Mouse (Mus musculus): ENCODE measurements around the gene Ephx3. TPM values are rescaled to one million over a fixed set of nuclear protein-coding genes. Genes with fewer than 3 reads are reported as not detected.

Gene Ephx3
- total and polyA plus RNA-seq, 2 experiments from 2014 or later = 0.08 to 0.29 TPM

GRCm38 (mm10) chr17:32209752-32210151 is 20.4 kb upstream of the Ephx3 start:
- Histone ChIP-seq H3K4me3 (ENCODE audit: low read depth, low read length) (no peak overlapping the region), H3K27me3 (ENCODE audit: insufficient read depth, low read length) (no peaks in the 10 kb centered on the region), H3K4me1 (ENCODE audit: insufficient read depth) (no peaks in the 10 kb centered on the region), H3K4me2 (ENCODE audit: low read depth) (no peak overlapping the region), H3K36me3 (ENCODE audit: insufficient read depth) (peaks cover 85% of the 10 kb centered on the region), H3K27ac (ENCODE audit: low read depth, low read length) (no peak overlapping the region), H3K9ac (no peak overlapping the region), H3K9me3 (ENCODE audit: low read length) (no peaks in the 10 kb centered on the region)
- 25% methylated on average over 3 of the region's 3 CpGs for WGBS
- peak; percentile 48 for DNase-seq
- 0 out of 2 replicates have a peak, but pooled peaks have one; percentile 25 for ATAC-seq
- TF ChIP-seq CTCF (IDR thresholded peaks at IDR 0.05; ENCODE audit: low read depth) = peak; percentile 80

- TF ChIP-seq CTCF (IDR thresholded peaks at IDR 0.05; ENCODE audit: low read depth) = no peak
- ATAC-seq (no peak), DNase-seq (no peak)
- Histone ChIP-seq H3K9ac (no peak overlapping the region), H3K9me3 (ENCODE audit: low read length) (no peaks in the 10 kb centered on the region), H3K4me1 (ENCODE audit: insufficient read depth) (no peaks in the 10 kb centered on the region), H3K4me3 (ENCODE audit: low read depth, low read length) (no peak overlapping the region), H3K27ac (ENCODE audit: low read depth, low read length) (no peak overlapping the region), H3K4me2 (ENCODE audit: low read depth) (no peak overlapping the region), H3K36me3 (ENCODE audit: insufficient read depth) (peaks cover 84% of the 10 kb centered on the region), H3K27me3 (ENCODE audit: insufficient read depth, low read length) (no peaks in the 10 kb centered on the region)
- WGBS = 71% methylated on average over 6 of the region's 6 CpGs
Observed at GRCm38 (mm10) chr17:32209144-32209543, 19.8 kb upstream of the Ephx3 start.

- H3K4me3 ChIP-seq (ENCODE audit: low read depth, low read length) = no peak overlapping the region
- TF ChIP-seq CTCF (IDR thresholded peaks at IDR 0.05; ENCODE audit: low read depth) = no peak
- H3K4me2 ChIP-seq (ENCODE audit: low read depth) = no peak overlapping the region
- H3K9me3 ChIP-seq (ENCODE audit: low read length) = no peaks in the 10 kb centered on the region
- 72% methylated on average over 5 of the region's 5 CpGs for WGBS
- no peak for ATAC-seq
- H3K36me3 ChIP-seq (ENCODE audit: insufficient read depth) = peaks cover 84% of the 10 kb centered on the region
- no peak overlapping the region for H3K27ac ChIP-seq (ENCODE audit: low read depth, low read length)
- no peaks in the 10 kb centered on the region for H3K4me1 ChIP-seq (ENCODE audit: insufficient read depth)
- no peak for DNase-seq
- no peaks in the 10 kb centered on the region for H3K27me3 ChIP-seq (ENCODE audit: insufficient read depth, low read length)
- no peak overlapping the region for H3K9ac ChIP-seq
Observed at GRCm38 (mm10) chr17:32207586-32208245, 18.4 kb upstream of the Ephx3 start.

GRCm38 (mm10) chr17:32205345-32205744 is 16.0 kb upstream of the Ephx3 start:
- Histone ChIP-seq H3K9me3 (ENCODE audit: low read length) (no peaks in the 10 kb centered on the region), H3K4me2 (ENCODE audit: low read depth) (no peak overlapping the region), H3K27me3 (ENCODE audit: insufficient read depth, low read length) (no peaks in the 10 kb centered on the region), H3K27ac (ENCODE audit: low read depth, low read length) (no peak overlapping the region), H3K36me3 (ENCODE audit: insufficient read depth) (peaks cover 86% of the 10 kb centered on the region), H3K4me1 (ENCODE audit: insufficient read depth) (no peaks in the 10 kb centered on the region), H3K4me3 (ENCODE audit: low read depth, low read length) (no peak overlapping the region), H3K9ac (no peak overlapping the region)
- no peak for TF ChIP-seq CTCF (IDR thresholded peaks at IDR 0.05; ENCODE audit: low read depth)
- no peak for DNase-seq
- 79% methylated on average over 3 of the region's 3 CpGs for WGBS
- no peak for ATAC-seq

GRCm38 (mm10) chr17:32202972-32203371 is 13.6 kb upstream of the Ephx3 start:
- WGBS = 82% methylated on average over 3 of the region's 3 CpGs
- H3K9me3 ChIP-seq (ENCODE audit: low read length) = no peaks in the 10 kb centered on the region
- H3K4me3 ChIP-seq (ENCODE audit: low read depth, low read length) = no peak overlapping the region
- H3K9ac ChIP-seq = no peak overlapping the region
- TF ChIP-seq CTCF (IDR thresholded peaks at IDR 0.05; ENCODE audit: low read depth) = no peak
- DNase-seq (no peak), ATAC-seq (no peak)
- H3K36me3 ChIP-seq (ENCODE audit: insufficient read depth) = peaks cover 91% of the 10 kb centered on the region
- no peaks in the 10 kb centered on the region for H3K4me1 ChIP-seq (ENCODE audit: insufficient read depth)
- H3K4me2 ChIP-seq (ENCODE audit: low read depth) = no peak overlapping the region
- no peak overlapping the region for H3K27ac ChIP-seq (ENCODE audit: low read depth, low read length)
- H3K27me3 ChIP-seq (ENCODE audit: insufficient read depth, low read length) = no peaks in the 10 kb centered on the region

GRCm38 (mm10) chr17:32201086-32201485 is 11.7 kb upstream of the Ephx3 start:
- Histone ChIP-seq H3K9ac (no peak overlapping the region), H3K9me3 (ENCODE audit: low read length) (no peaks in the 10 kb centered on the region), H3K4me2 (ENCODE audit: low read depth) (no peak overlapping the region), H3K27ac (ENCODE audit: low read depth, low read length) (no peak overlapping the region), H3K36me3 (ENCODE audit: insufficient read depth) (peaks cover 90% of the 10 kb centered on the region), H3K4me1 (ENCODE audit: insufficient read depth) (no peaks in the 10 kb centered on the region), H3K4me3 (ENCODE audit: low read depth, low read length) (no peak overlapping the region), H3K27me3 (ENCODE audit: insufficient read depth, low read length) (no peaks in the 10 kb centered on the region)
- no peak for ATAC-seq
- no peak for TF ChIP-seq CTCF (IDR thresholded peaks at IDR 0.05; ENCODE audit: low read depth)
- 77% methylated on average over 5 of the region's 5 CpGs for WGBS
- no peak for DNase-seq

GRCm38 (mm10) chr17:32199796-32200195 is 10.4 kb upstream of the Ephx3 start:
- H3K27me3 ChIP-seq (ENCODE audit: insufficient read depth, low read length) = no peaks in the 10 kb centered on the region
- H3K4me1 ChIP-seq (ENCODE audit: insufficient read depth) = no peaks in the 10 kb centered on the region
- DNase-seq = no peak
- no peaks in the 10 kb centered on the region for H3K9me3 ChIP-seq (ENCODE audit: low read length)
- no peak overlapping the region for H3K27ac ChIP-seq (ENCODE audit: low read depth, low read length)
- TF ChIP-seq CTCF (IDR thresholded peaks at IDR 0.05; ENCODE audit: low read depth) = no peak
- no peak for ATAC-seq
- no peak overlapping the region for H3K4me2 ChIP-seq (ENCODE audit: low read depth)
- H3K9ac ChIP-seq = no peak overlapping the region
- peaks cover 87% of the 10 kb centered on the region for H3K36me3 ChIP-seq (ENCODE audit: insufficient read depth)
- 92% methylated on average over 2 of the region's 2 CpGs for WGBS
- H3K4me3 ChIP-seq (ENCODE audit: low read depth, low read length) = no peak overlapping the region

All from forebrain, postnatal 0 days (tissue).